Mouse (Mus musculus) CH12.LX (cell line): ENCODE data around the gene Anpep.

Source experiments
- CHD1 ChIP-seq: IDR thresholded peaks from 2 replicates; pipeline ENCODE4 v1.6.1; 2012; ENCODE audit warnings: low read depth, low read length, improper control_type of control experiment, inconsistent platforms
- ELF1 ChIP-seq: IDR thresholded peaks from 2 replicates; pipeline ENCODE4 v1.6.1; 2014; ENCODE audit warnings: low read depth, mild to moderate bottlenecking, inconsistent platforms, low read length, improper control_type of control experiment
- ETS1 ChIP-seq: conservative IDR thresholded peaks from 2 replicates; pipeline ENCODE4 v1.6.1; 2012; ENCODE audit warnings: low read depth, mild to moderate bottlenecking, inconsistent platforms, low read length, improper control_type of control experiment, moderate library complexity
- HCFC1 ChIP-seq: IDR thresholded peaks from 2 replicates; pipeline ENCODE4 v1.6.1; 2012; ENCODE audit warnings: low read depth, mild to moderate bottlenecking, inconsistent platforms, low read length, improper control_type of control experiment
- NELFE ChIP-seq: IDR thresholded peaks from 2 replicates; pipeline ENCODE4 v1.6.1; 2011; ENCODE audit warnings: low read depth, low read length, improper control_type of control experiment
- POLR2A ChIP-seq: IDR thresholded peaks from 2 replicates; pipeline ENCODE4 v1.6.1; 2011; ENCODE audit warnings: low read depth, mild to moderate bottlenecking, improper control_type of control experiment, low read length

- TF ChIP-seq HCFC1 (no peak), POLR2A (no peak), ETS1 (no peak), ELF1 (no peak), NELFE (no peak), CHD1 (no peak)
Measured at GRCm38 (mm10) chr7:79880033-79880432, 19.2 kb upstream of the Anpep start.
